Mouse (Mus musculus): ENCODE results near the gene Bcar1.

DNA sequence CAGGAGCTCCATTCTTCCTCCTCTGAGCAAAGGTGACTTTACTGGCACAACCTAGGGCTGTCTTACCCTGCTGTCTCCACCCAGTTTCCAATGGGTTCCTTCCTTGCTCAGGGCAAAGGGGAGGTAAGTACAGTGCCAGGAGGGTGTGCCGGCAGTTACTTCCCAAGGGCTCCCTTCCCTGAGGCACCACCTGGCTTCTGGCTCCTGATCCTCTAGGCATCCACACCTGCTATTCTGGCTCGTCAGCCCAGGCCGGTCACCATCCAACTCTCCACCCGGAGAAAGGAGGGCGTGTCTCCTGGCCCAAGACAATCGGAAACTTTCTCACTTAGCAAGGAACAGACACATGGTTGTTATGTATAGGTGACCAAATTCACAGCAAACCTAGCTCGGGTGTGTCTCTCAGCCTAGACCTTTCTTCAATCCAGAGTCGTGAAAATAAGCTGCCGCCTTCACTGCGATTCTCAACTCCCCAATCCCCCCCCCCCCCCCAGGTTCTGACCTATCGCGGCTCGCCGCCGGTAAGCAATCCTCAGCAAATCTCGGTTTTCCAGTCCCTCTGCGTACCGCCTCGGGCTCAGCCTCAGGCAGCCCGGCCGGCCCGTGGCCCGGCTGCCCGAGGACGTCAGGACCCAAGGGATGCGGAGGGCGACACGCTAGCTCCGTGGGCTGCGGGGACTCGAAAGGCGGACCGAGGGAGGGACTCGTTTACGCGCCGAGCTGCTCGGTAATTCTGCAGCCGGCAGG lies 12.2 kb downstream of the Bcar1 start:
- TF ChIP-seq CTCF (IDR thresholded peaks at IDR 0.05; ENCODE audit: extremely low read depth, insufficient read depth, insufficient read length, insufficient replicate concordance): no peak
- TF ChIP-seq POLR2A (IDR thresholded peaks at IDR 0.05; ENCODE audit: low read depth, low read length): no peak

All from spleen, adult 2 months (tissue).